Mouse (Mus musculus) urinary bladder, postnatal 10 days (tissue): ENCODE data around the gene Babam2.
"Not testable (repeated sequence)": the region's sequence is repeated elsewhere in the genome, so short reads cannot be mapped to it uniquely, and the experiment has no call there.

ENCODE experiments used
- DNase-seq: peaks from one replicate; pipeline ENCODE4 v3.0.0; 2022; ENCODE audit warnings: low spot score

Gene Babam2

DNA sequence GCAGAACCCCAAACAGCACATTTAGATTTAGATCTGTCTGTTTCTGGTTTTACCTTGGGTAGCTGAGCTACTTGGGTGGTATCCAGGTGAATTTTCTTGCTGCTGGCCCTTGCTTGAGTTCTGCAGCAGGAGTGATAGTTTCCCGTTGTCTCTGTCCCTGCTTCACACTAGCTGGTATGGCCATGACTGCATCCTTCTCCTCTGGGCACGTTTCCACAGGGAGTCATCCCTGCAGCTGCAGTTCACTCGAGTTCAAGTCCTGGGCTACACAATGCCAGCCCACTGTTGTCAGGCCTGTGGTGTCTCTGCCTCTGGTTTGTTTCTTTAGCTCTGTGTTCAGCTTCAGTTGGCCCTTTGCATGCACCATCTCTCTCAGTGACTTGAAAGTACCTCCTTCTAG is 239.0 kb downstream of the Babam2 start:
- DNase-seq = no peak

- DNase-seq = no peak
Measured at GRCm38 (mm10) chr5:31940876-31941275, 243.4 kb downstream of the Babam2 start.

DNA sequence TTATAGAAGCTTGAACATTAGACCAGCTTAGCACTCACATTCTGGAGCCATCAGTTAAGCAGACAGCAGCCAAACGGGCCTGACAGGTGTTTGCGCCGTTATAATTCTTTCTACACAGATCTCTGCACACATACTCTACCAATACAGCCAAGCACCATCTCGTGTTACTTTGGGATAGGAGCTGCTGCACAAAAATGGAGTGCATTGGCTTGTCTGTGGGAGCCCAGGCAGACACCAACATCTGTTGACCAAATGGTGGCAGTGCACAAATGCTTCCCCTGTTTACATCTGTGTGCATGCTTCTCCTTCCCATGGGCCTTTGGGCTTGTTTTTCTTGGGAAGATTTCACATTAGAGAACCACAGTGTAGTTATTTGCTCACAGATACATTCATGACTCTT is 249.7 kb downstream of the Babam2 start:
- DNase-seq = no peak

GRCm38 (mm10) chr5:31949389-31949788 is 251.9 kb downstream of the Babam2 start:
- DNase-seq = no peak

DNA sequence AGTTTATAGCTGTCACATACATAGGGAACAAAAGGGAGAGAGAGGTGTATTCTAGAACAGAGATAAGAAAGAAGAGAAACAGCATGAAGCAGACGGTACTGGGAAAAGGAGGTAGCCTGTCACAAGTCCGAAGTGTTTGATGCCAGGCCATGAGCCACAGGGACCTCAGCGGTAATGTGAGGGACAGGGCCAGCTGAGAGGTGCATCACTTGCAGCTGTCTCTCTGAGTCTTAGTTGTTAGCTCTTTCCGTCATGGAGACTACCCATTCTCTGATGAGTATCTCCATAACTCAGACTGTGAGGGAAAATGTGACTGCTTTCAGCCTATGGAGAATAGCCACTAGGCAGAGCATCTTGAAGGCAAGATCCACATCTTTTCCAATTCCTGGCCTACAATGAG is 253.0 kb downstream of the Babam2 start:
- DNase-seq = no peak

DNA sequence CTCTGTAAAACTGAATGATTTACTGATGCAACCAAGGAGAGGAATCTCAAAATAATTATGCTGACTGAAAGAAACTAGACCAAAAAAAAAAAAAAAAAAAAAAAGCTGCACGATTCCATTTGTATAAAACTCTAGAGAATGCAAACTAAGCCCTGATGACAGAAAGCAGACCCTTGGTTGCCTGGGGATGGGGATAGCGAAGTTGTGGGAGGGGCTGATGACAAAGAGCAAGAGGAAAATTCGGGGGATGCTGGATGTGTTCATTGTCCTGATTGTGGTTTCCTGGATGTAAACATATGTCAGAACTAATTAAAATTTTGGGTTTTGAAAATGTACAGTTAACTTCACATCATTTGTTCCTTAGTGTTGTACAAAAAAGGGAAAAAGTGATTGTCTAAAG is 257.7 kb downstream of the Babam2 start:
- DNase-seq = no peak

- no peak for DNase-seq
Measured at GRCm38 (mm10) chr5:31956336-31956735, 258.9 kb downstream of the Babam2 start.

- no peak for DNase-seq
Measured at GRCm38 (mm10) chr5:31959886-31960285, 262.4 kb downstream of the Babam2 start.

DNA sequence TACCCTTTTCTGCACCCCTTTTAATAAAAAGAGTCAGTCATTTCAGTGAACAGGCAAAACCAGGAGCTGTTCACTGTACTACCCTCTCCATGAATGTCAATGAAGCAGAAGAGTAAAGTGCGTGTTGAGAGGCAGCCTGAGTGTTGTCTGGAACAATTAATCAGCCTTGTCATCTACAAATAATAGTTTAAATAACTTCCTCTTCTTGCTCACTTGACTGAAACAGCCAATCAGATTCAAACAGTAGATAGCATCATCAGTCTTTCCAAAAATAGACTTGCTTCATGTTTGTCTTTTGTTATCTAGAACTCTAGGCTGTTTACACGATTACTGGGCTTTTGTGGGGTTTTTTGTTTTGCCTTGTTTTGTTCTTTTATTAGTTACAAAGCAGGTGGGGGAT is 263.9 kb downstream of the Babam2 start:
- no peak for DNase-seq

DNA sequence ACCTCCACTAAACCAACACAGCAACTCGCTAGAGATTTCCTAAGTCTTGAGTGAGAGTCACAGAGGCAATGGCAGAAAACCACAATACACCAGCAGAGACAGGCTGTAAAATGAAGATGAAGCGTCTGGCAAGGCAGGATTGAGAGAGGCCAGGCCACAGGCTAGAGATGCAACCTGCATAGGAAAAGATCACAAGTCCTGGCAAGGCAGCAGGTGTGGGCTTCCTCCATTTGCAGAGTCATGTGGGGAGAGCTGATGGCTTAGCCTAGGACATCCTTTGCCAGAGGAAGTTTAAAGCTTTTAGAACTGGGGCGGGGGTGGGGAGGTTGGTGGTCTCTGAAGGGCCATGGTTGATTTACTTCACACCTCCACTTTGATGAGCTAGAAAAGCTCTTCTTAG is 264.9 kb downstream of the Babam2 start:
- no peak for DNase-seq

- no peak for DNase-seq
Measured at GRCm38 (mm10) chr5:31963352-31963751, 265.9 kb downstream of the Babam2 start.

- DNase-seq = no peak
Measured at GRCm38 (mm10) chr5:31963851-31964250, 266.4 kb downstream of the Babam2 start.

- DNase-seq = no peak
Measured at GRCm38 (mm10) chr5:31966741-31967140, 269.3 kb downstream of the Babam2 start.

DNA sequence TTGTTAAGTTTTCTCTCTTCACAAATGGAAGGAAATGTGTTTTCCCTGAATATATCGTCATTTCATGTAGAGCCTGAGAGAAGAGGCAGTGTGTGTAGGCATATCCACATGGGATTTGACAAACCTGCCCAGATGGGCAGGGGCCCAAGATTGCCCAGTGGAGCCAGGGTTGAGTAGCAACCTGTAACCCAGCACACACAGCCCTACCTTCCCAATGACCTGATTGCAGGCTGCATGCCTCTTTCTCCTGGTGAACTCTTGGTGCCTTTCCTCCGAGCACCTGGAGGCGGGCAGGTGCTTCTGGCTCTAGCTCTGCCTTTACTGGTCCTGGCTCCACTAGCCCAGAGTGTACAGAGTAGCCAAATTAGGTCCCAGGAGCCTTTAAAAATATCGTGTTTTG is 270.0 kb downstream of the Babam2 start:
- DNase-seq = no peak

GRCm38 (mm10) chr5:31968046-31968506 is 270.6 kb downstream of the Babam2 start:
- no peak for DNase-seq

DNA sequence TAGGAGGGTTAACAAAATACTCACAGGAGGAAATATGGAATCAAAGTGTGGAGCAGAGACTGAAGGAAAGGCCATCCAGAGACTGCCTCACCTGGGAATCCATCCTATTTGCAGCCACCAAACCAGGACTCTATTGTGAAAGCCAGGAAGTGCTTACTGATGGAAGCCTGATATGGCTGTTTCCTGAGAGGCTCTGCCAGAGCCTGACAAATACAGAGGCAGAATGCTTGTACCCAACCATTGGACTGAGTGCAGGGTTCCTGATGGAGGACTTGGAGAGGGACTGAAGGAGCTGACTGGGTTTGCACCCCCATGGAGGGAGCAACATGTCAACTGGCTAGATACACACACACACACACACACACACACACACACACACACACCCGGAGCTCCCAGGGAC is 274.9 kb downstream of the Babam2 start:
- not testable (repeated sequence) for DNase-seq

- no peak for DNase-seq
Measured at GRCm38 (mm10) chr5:31974614-31975168, 277.2 kb downstream of the Babam2 start.

DNA sequence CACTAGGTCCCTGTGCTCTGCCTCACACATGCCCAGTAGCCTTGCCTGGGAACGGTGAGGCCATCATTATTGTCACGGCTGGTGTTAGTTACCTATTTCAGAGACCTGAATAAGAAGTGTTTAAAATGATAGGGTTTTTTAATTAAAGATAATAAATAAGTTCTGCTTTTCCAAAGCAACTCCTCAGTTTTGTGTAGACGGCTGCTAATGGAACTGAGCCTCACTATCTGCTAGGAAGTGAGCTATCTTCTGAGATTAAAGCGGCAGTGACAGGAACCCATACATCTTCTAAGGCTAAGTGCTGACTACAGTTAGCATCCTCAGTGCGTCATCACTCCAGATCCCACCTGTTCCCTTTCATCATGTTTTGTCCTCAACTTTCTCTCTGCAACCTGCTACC is 284.6 kb downstream of the Babam2 start:
- no peak for DNase-seq

- DNase-seq = no peak
Measured at GRCm38 (mm10) chr5:31983161-31983560, 285.7 kb downstream of the Babam2 start.

DNA sequence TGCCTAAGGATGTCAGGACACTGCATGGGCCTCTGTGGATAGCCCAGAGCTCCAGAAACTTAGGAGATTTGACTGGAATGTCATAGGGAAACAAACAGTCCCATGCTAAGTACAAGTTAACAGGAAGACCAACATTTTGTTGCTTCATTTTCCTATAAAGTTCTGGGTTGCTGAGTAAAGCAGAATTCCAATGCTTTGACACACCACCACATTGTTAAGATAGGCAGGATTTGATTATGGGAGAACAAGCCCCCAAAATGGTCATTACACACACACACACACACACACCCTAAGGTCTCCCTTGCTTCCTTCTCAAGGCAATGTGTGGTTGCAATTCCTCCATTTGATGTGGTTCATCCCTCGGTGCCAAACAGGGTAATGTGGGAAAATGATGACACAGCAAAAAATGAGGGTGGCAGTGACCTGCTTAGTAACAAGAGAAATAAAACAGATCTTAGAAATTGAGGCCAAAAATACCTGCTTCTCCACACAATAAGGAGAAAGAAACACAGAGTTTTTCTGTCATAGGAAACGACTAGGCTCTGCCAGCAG is 286.4 kb downstream of the Babam2 start:
- DNase-seq = no peak

- no peak for DNase-seq
Measured at GRCm38 (mm10) chr5:31984369-31984961, 287.0 kb downstream of the Babam2 start.

GRCm38 (mm10) chr5:31985021-31985420 is 287.5 kb downstream of the Babam2 start:
- DNase-seq = no peak

- DNase-seq = no peak
Measured at GRCm38 (mm10) chr5:31987541-31988307, 290.2 kb downstream of the Babam2 start.
